Mouse (Mus musculus) midbrain, embryonic 11.5 days (tissue): Measurements from ENCODE around the gene Unc5c. TPM values are rescaled to one million over a fixed set of nuclear protein-coding genes. Genes with fewer than 3 reads are reported as not detected.
A peak's percentile ranks its signal among the peaks of the same experiment; 100 is the strongest.

Experiments
- ATAC-seq: fragments of 200-750 bp; cut with Nextera tagmentation; 2 replicates; pipeline ENCODE4 v1.8.0; 2017; ENCODE audit warnings: moderate TSS enrichment, moderate library complexity; ENCODE audit not compliant: low FRiP score
- DNase-seq: peaks from one replicate; pipeline ENCODE4 v3.0.0; 2015; ENCODE audit warnings: low spot score; ENCODE audit errors: missing footprints
- H3K27ac ChIP-seq: fragments of 300-500 bp; sonication (generic); 2 replicates; pipeline ENCODE4 v1.5.1; 2014; ENCODE audit warnings: low read depth, low read length
- H3K27me3 ChIP-seq: fragments of 300-500 bp; sonication (generic); 2 replicates; pipeline ENCODE4 v1.6.1; 2014; ENCODE audit warnings: mild to moderate bottlenecking, low read length, moderate library complexity, mixed read lengths; ENCODE audit not compliant: control insufficient read depth, insufficient read depth
- H3K36me3 ChIP-seq: fragments of 300-500 bp; sonication (generic); 2 replicates; pipeline ENCODE4 v1.6.1; 2014; ENCODE audit warnings: mild to moderate bottlenecking, low read length, moderate library complexity, mixed read lengths; ENCODE audit not compliant: control insufficient read depth, insufficient read depth
- H3K4me1 ChIP-seq: fragments of 300-500 bp; sonication (generic); 2 replicates; pipeline ENCODE4 v1.6.1; 2014; ENCODE audit warnings: low read length; ENCODE audit not compliant: control insufficient read depth, insufficient read depth
- H3K4me2 ChIP-seq: fragments of 300-500 bp; sonication (generic); 2 replicates; pipeline ENCODE4 v1.6.1; 2014; ENCODE audit warnings: mild to moderate bottlenecking, moderate library complexity
- H3K4me3 ChIP-seq: fragments of 300-500 bp; sonication (generic); 2 replicates; pipeline ENCODE4 v1.5.1; 2014; ENCODE audit warnings: low read depth, low read length
- H3K9ac ChIP-seq: fragments of 300-500 bp; sonication (generic); 2 replicates; pipeline ENCODE4 v1.6.1; 2014; ENCODE audit warnings: low read length
- H3K9me3 ChIP-seq: fragments of 300-500 bp; sonication (generic); 2 replicates; pipeline ENCODE4 v1.6.1; 2016; ENCODE audit warnings: low read length; ENCODE audit not compliant: control insufficient read depth
- WGBS: fragments of 180-500 bp; shearing (Covaris S2); extraction: QIAGEN DNeasy Blood & Tissue Kit; methylation state at CpG from one replicate; pipeline ENCODE4 v1.1.7; 2014; 5-methylcytosine and 5-hydroxymethylcytosine counted together
- polyA plus RNA-seq: library from polyadenylated mRNA; unstranded; fragments of >200 nt; fragmentation: Nextera tagmentation; extraction: Ambion mirVana; gene quantifications from 2 replicates; pipeline ENCODE4 v1.2.1, GENCODE M21; 2014

Unc5c gene
- polyA plus RNA-seq, 1 experiment from 2014 or later = 8.2 TPM

DNA sequence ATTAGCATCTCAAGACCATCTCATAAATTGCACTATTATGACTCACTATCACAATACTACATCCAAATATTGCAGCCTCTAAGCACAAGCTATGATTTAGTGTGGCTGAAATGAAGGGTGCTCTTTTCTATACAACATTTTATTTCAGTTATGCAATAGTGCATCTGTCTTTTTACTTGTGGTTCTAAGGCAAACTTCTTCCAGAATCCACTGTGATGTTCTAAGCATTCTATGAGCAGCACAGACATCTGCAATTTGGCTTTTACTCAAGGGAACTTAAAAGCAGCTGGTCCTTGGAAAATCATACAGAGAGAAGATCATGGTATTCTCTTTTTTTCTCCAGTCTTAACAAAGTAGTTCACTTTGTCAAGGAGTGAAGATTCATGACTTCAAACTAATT, 270.3 kb downstream of the Unc5c start:
- H3K4me1 ChIP-seq = no peaks in the 10 kb centered on the region
- no peaks in the 10 kb centered on the region for H3K9me3 ChIP-seq
- no peaks in the 10 kb centered on the region for H3K36me3 ChIP-seq
- ATAC-seq (no peak), DNase-seq (no peak)
- no peaks in the 10 kb centered on the region for H3K27me3 ChIP-seq
- H3K9ac ChIP-seq = no peak overlapping the region
- no peak overlapping the region for H3K27ac ChIP-seq
- no peak overlapping the region for H3K4me3 ChIP-seq
- no peak overlapping the region for H3K4me2 ChIP-seq

DNA sequence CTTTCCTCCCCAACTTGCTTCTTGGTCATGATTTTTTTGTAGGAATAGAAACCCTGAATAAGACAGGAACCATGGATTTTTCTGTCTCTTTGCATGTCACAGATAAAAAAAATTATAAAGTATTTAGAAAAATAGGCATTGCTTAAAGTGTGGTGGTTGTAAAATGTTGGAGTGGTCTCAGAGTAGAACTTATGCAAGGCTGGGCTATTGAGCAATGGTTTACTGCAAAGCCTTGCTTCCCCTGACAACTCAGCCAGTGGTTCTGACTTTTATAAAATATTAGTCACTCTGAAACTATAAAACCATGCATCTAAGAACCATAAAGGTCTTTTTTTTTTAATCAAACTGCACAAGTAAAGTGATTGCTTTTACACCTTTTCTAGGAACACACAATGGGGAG, 280.3 kb downstream of the Unc5c start:
- no peaks in the 10 kb centered on the region for H3K27me3 ChIP-seq
- no peak overlapping the region for H3K4me3 ChIP-seq
- H3K9me3 ChIP-seq = no peaks in the 10 kb centered on the region
- DNase-seq (no peak), ATAC-seq (no peak)
- H3K36me3 ChIP-seq = no peaks in the 10 kb centered on the region
- no peak overlapping the region for H3K4me2 ChIP-seq
- no peak overlapping the region for H3K27ac ChIP-seq
- H3K9ac ChIP-seq = no peak overlapping the region
- no peaks in the 10 kb centered on the region for H3K4me1 ChIP-seq

GRCm38 (mm10) chr3:141748694-141749381, 283.8 kb downstream of the Unc5c start:
- Histone ChIP-seq H3K27ac (no peak overlapping the region), H3K27me3 (no peaks in the 10 kb centered on the region), H3K36me3 (no peaks in the 10 kb centered on the region), H3K4me2 (no peak overlapping the region), H3K9me3 (no peaks in the 10 kb centered on the region), H3K9ac (no peak overlapping the region), H3K4me1 (no peaks in the 10 kb centered on the region), H3K4me3 (no peak overlapping the region)
- 85% methylated on average over 4 of the region's 4 CpGs for WGBS
- ATAC-seq (no peak), DNase-seq (no peak)

DNA sequence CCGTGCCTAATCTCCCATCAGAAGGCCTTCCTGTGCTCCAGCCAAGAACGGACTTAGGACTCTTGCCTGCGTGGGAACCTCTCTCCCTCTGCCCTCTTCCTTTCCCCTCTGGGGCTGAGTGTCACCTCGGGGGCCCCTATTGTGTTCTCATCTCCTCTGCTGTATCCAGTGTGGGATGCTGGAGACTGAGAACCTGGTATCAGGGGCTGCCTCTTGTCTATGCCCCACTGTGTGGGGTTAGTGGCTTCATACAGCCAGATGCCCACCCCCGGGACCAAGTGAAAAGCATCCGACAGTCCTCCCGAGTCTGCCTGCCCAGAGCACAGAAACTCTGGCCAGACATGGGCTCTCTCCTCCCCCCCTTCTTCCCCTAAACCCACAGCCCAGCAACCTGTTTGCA, 287.2 kb downstream of the Unc5c start:
- Histone ChIP-seq H3K9me3 (no peaks in the 10 kb centered on the region), H3K36me3 (no peaks in the 10 kb centered on the region), H3K4me1 (no peaks in the 10 kb centered on the region), H3K27me3 (no peaks in the 10 kb centered on the region), H3K9ac (no peak overlapping the region), H3K4me3 (no peak overlapping the region), H3K27ac (no peak overlapping the region), H3K4me2 (no peak overlapping the region)
- no peak for DNase-seq
- WGBS = 54% methylated on average over 7 of the region's 7 CpGs
- ATAC-seq = peak; percentile 63

GRCm38 (mm10) chr3:141757259-141757658, 292.2 kb downstream of the Unc5c start:
- Histone ChIP-seq H3K9ac (no peak overlapping the region), H3K27me3 (no peaks in the 10 kb centered on the region), H3K9me3 (no peaks in the 10 kb centered on the region), H3K36me3 (no peaks in the 10 kb centered on the region), H3K27ac (no peak overlapping the region), H3K4me3 (no peak overlapping the region), H3K4me2 (no peak overlapping the region), H3K4me1 (no peaks in the 10 kb centered on the region)
- DNase-seq = no peak
- ATAC-seq = no peak
- 83% methylated on average over 3 of the region's 3 CpGs for WGBS

DNA sequence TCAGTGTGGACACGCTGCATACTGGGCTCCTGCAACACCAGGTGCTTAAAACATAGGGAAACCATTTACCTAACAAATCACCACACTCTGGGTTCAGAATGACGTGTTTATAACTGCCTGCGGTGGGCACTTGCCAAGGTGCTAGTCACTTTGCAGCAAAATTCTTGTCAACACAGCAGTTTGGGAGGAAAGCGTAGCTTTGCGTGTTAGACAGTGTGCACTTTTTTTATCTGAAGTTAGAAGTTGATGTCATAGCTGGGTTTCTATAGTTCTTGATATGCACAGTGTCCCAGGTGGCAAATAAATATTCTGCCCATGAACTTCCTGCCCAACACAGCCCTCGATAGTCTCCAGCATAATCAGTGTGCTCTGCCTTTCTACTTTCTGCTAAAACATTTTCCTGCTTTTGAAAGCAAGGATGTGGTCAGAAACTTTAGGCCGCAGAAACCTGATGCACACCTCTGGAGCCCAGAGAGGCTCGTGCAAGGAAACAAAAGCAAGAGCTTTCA, 313.4 kb downstream of the Unc5c start:
- WGBS = 85% methylated on average over 8 of the region's 8 CpGs
- DNase-seq = no peak
- no peak for ATAC-seq
- H3K4me2 ChIP-seq = no peak overlapping the region
- H3K36me3 ChIP-seq = no peaks in the 10 kb centered on the region
- H3K4me1 ChIP-seq = no peaks in the 10 kb centered on the region
- H3K9ac ChIP-seq = no peak overlapping the region
- H3K27ac ChIP-seq = no peak overlapping the region
- H3K4me3 ChIP-seq = no peak overlapping the region
- no peaks in the 10 kb centered on the region for H3K27me3 ChIP-seq
- H3K9me3 ChIP-seq = no peaks in the 10 kb centered on the region

- DNase-seq (no peak), ATAC-seq (no peak)
- Histone ChIP-seq H3K4me1 (no peaks in the 10 kb centered on the region), H3K27ac (no peak overlapping the region), H3K9me3 (no peaks in the 10 kb centered on the region), H3K4me3 (no peak overlapping the region), H3K9ac (no peak overlapping the region), H3K36me3 (no peaks in the 10 kb centered on the region), H3K4me2 (no peak overlapping the region), H3K27me3 (no peaks in the 10 kb centered on the region)
- 73% methylated on average over 3 of the region's 3 CpGs for WGBS
Measured at GRCm38 (mm10) chr3:141779186-141779585, 314.2 kb downstream of the Unc5c start.

DNA sequence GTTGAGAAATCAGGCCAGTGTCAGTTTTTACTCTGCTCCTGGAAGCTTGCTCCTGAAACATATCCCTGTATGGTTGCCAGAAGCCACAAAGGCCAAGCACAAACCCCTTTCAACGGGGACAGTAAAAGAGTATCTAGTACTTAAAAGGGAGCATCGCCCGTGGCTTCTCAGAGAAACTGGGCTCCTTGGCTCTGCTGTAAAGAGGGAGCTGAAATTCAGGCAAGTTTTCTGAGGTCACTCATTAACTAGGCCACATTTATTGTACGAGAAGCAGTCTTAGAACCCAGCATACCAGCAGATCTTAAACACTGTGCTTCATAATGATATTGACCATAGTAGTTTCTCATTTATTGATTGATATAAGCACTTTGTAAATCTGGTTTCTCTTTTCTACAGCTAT, 317.5 kb downstream of the Unc5c start:
- no peaks in the 10 kb centered on the region for H3K9me3 ChIP-seq
- ATAC-seq (no peak), DNase-seq (no peak)
- WGBS = 81% methylated on average over 4 of the region's 4 CpGs
- no peak overlapping the region for H3K4me3 ChIP-seq
- no peaks in the 10 kb centered on the region for H3K4me1 ChIP-seq
- H3K9ac ChIP-seq = no peak overlapping the region
- no peaks in the 10 kb centered on the region for H3K27me3 ChIP-seq
- no peak overlapping the region for H3K27ac ChIP-seq
- no peaks in the 10 kb centered on the region for H3K36me3 ChIP-seq
- H3K4me2 ChIP-seq = no peak overlapping the region

DNA sequence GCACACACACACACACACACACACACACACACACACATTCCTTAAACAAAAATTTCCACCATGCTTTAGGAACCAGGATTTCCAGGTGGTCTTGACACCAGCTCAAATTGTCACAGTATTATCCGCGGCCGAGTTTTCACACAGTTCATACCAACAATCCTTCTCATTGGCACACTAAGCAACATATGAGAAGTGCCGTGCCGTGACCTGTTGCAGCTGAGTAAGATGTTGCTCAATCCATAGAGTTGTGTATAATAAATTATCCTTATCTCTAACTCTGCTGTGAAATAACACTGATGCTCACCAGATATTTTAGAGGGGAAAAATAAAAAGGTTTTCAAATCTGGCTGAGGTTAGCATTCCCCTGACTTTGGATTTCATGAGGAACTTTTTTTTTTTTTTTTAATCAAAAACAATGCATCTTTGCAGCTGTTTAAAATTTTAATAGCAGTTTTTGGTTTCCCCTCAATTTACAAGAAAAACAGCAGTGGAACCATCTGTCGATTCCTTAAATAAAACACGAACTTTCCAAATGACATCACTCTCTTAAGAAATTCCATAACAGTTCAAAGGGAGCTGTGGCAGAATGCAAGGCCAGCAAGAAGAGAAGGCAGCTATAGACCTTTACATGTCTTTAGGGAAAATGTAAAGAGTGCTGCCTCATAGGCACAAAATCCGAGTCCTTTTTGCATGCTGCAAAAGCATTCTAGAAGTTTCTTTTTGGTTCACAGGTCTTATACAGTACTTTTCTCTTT, 326.2 kb downstream of the Unc5c start:
- H3K36me3 ChIP-seq = no peaks in the 10 kb centered on the region
- no peaks in the 10 kb centered on the region for H3K9me3 ChIP-seq
- no peak overlapping the region for H3K27ac ChIP-seq
- no peak overlapping the region for H3K9ac ChIP-seq
- no peak for ATAC-seq
- H3K4me3 ChIP-seq = no peak overlapping the region
- no peaks in the 10 kb centered on the region for H3K4me1 ChIP-seq
- no peak overlapping the region for H3K4me2 ChIP-seq
- 90% methylated on average over 8 of the region's 8 CpGs for WGBS
- no peak for DNase-seq
- H3K27me3 ChIP-seq = no peaks in the 10 kb centered on the region
